Mouse (Mus musculus): ENCODE measurements around the gene Itih5. TPM values are rescaled to one million over a fixed set of nuclear protein-coding genes. Genes with fewer than 3 reads are reported as not detected.
A peak's percentile ranks its signal among the peaks of the same experiment; 100 is the strongest.

Itih5 gene
- polyA plus RNA-seq, 1 experiment from 2014 or later = 22.5 TPM

GRCm38 (mm10) chr2:10276194-10276593 lies 122.8 kb downstream of the Itih5 start:
- Histone ChIP-seq H3K9ac (ENCODE audit: low read depth, low read length) (no peak overlapping the region), H3K4me1 (ENCODE audit: control insufficient read depth, insufficient read depth, low read length) (no peaks in the 10 kb centered on the region), H3K27ac (replicated peaks; ENCODE audit: low read depth, low read length) (peak overlapping the region; percentile 40), H3K4me3 (ENCODE audit: low read depth, low read length) (no peak overlapping the region), H3K4me2 (ENCODE audit: low read depth, low read length) (no peak overlapping the region), H3K27me3 (replicated peaks; ENCODE audit: control insufficient read depth, insufficient read depth, low read length) (no peaks in the 10 kb centered on the region), H3K36me3 (ENCODE audit: control insufficient read depth, insufficient read depth, low read length) (no peaks in the 10 kb centered on the region), H3K9me3 (ENCODE audit: control insufficient read depth, low read length) (no peaks in the 10 kb centered on the region)
- ATAC-seq (ENCODE audit: low read depth) (peak; percentile 96), DNase-seq (ENCODE audit: low spot score) (peak; percentile 95)
- WGBS = 29% methylated on average over 2 of the region's 2 CpGs

DNA sequence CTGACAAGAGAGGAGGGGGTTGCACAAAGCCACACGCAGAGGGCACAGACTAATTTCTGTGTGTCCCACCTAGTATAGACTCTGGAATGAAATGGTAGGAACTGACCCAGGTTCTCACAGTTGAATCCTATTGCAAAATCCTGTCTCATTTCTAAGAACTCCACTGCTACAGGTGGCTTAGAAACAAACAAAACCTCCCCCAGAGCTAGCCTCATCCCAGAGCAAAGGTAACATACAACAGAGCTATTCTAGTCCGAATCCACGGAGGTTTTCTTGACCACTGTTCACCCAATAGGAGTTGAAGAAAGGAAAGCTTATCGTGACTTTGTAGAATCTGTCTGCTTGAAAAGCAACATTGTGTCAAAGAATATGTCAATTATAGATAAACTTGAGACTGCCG lies 130.3 kb downstream of the Itih5 start:
- peaks cover 12% of the 10 kb centered on the region; the same call in 1 of the 2 replicates for H3K4me1 ChIP-seq (ENCODE audit: control insufficient read depth, insufficient read depth, low read length)
- no peak overlapping the region for H3K27ac ChIP-seq (replicated peaks; ENCODE audit: low read depth, low read length)
- WGBS = 42% methylated on average over 5 of the region's 5 CpGs
- ATAC-seq (ENCODE audit: low read depth) = no peak
- no peak overlapping the region for H3K4me2 ChIP-seq (ENCODE audit: low read depth, low read length)
- H3K27me3 ChIP-seq (replicated peaks; ENCODE audit: control insufficient read depth, insufficient read depth, low read length) = peaks cover 3% of the 10 kb centered on the region; the same call in 1 of the 2 replicates
- H3K36me3 ChIP-seq (ENCODE audit: control insufficient read depth, insufficient read depth, low read length) = no peaks in the 10 kb centered on the region
- no peak for DNase-seq (ENCODE audit: low spot score)
- no peak overlapping the region for H3K9ac ChIP-seq (ENCODE audit: low read depth, low read length)
- H3K4me3 ChIP-seq (ENCODE audit: low read depth, low read length) = no peak overlapping the region
- no peaks in the 10 kb centered on the region for H3K9me3 ChIP-seq (ENCODE audit: control insufficient read depth, low read length)

GRCm38 (mm10) chr2:10284636-10285270 lies 131.4 kb downstream of the Itih5 start:
- H3K4me1 ChIP-seq (ENCODE audit: control insufficient read depth, insufficient read depth, low read length) = peaks cover 12% of the 10 kb centered on the region; the same call in 1 of the 2 replicates
- 4% methylated on average over 10 of the region's 10 CpGs for WGBS
- H3K4me2 ChIP-seq (ENCODE audit: low read depth, low read length) = no peak overlapping the region
- H3K9me3 ChIP-seq (ENCODE audit: control insufficient read depth, low read length) = no peaks in the 10 kb centered on the region
- H3K27me3 ChIP-seq (replicated peaks; ENCODE audit: control insufficient read depth, insufficient read depth, low read length) = peaks cover 3% of the 10 kb centered on the region; the same call in 1 of the 2 replicates
- ATAC-seq (ENCODE audit: low read depth) = peak; percentile 67; the same call in 1 of the 2 replicates
- no peak overlapping the region for H3K27ac ChIP-seq (replicated peaks; ENCODE audit: low read depth, low read length)
- H3K4me3 ChIP-seq (ENCODE audit: low read depth, low read length) = no peak overlapping the region
- peak; percentile 64 for DNase-seq (ENCODE audit: low spot score)
- no peak overlapping the region for H3K9ac ChIP-seq (ENCODE audit: low read depth, low read length)
- H3K36me3 ChIP-seq (ENCODE audit: control insufficient read depth, insufficient read depth, low read length) = no peaks in the 10 kb centered on the region

- Histone ChIP-seq H3K27me3 (replicated peaks; ENCODE audit: control insufficient read depth, insufficient read depth, low read length) (peaks cover 3% of the 10 kb centered on the region; the same call in 1 of the 2 replicates), H3K36me3 (ENCODE audit: control insufficient read depth, insufficient read depth, low read length) (no peaks in the 10 kb centered on the region), H3K27ac (replicated peaks; ENCODE audit: low read depth, low read length) (no peak overlapping the region), H3K4me1 (ENCODE audit: control insufficient read depth, insufficient read depth, low read length) (peaks cover 12% of the 10 kb centered on the region; the same call in 1 of the 2 replicates), H3K9ac (ENCODE audit: low read depth, low read length) (no peak overlapping the region), H3K9me3 (ENCODE audit: control insufficient read depth, low read length) (no peaks in the 10 kb centered on the region), H3K4me2 (ENCODE audit: low read depth, low read length) (no peak overlapping the region), H3K4me3 (ENCODE audit: low read depth, low read length) (no peak overlapping the region)
- ATAC-seq (ENCODE audit: low read depth) (no peak), DNase-seq (ENCODE audit: low spot score) (no peak)
- 24% methylated on average over 13 of the region's 13 CpGs for WGBS
Observed at GRCm38 (mm10) chr2:10285975-10286374, 132.6 kb downstream of the Itih5 start.

- Histone ChIP-seq H3K36me3 (ENCODE audit: control insufficient read depth, insufficient read depth, low read length) (no peaks in the 10 kb centered on the region), H3K4me2 (ENCODE audit: low read depth, low read length) (peak overlapping the region; percentile 25; the same call in 1 of the 2 replicates), H3K27me3 (replicated peaks; ENCODE audit: control insufficient read depth, insufficient read depth, low read length) (no peaks in the 10 kb centered on the region; the same call in 1 of the 2 replicates), H3K4me3 (ENCODE audit: low read depth, low read length) (no peak overlapping the region), H3K9me3 (ENCODE audit: control insufficient read depth, low read length) (no peaks in the 10 kb centered on the region), H3K27ac (replicated peaks; ENCODE audit: low read depth, low read length) (no peak overlapping the region), H3K9ac (ENCODE audit: low read depth, low read length) (no peak overlapping the region), H3K4me1 (ENCODE audit: control insufficient read depth, insufficient read depth, low read length) (peaks cover 12% of the 10 kb centered on the region; the same call in 1 of the 2 replicates)
- 13% methylated on average over 12 of the region's 12 CpGs for WGBS
- peak; percentile 89 for DNase-seq (ENCODE audit: low spot score)
- no peak; the same call in 1 of the 2 replicates for ATAC-seq (ENCODE audit: low read depth)
Observed at GRCm38 (mm10) chr2:10288142-10288831, 134.9 kb downstream of the Itih5 start.

DNA sequence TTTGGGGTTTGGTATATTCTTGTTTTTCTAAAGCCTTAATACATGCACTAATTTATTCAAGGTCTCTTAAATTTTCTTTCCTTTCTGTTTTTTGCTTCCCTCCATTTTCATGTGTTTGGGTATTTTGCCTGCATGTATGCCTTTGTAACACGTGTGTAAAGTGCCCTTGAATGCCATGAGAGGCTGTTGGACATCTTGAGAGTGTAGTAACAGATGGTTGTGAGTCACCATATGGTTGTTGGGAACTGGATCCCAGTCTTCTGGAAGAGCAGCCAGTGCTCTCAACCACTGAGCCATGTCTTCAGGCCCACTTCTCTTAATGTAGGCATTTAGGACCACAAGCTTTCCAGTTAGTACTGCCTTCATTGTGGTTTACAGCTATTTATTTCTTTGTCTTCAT lies 135.5 kb downstream of the Itih5 start:
- Histone ChIP-seq H3K27me3 (replicated peaks; ENCODE audit: control insufficient read depth, insufficient read depth, low read length) (no peaks in the 10 kb centered on the region; the same call in 1 of the 2 replicates), H3K4me1 (ENCODE audit: control insufficient read depth, insufficient read depth, low read length) (peaks cover 10% of the 10 kb centered on the region; the same call in 1 of the 2 replicates), H3K9ac (ENCODE audit: low read depth, low read length) (no peak overlapping the region), H3K36me3 (ENCODE audit: control insufficient read depth, insufficient read depth, low read length) (no peaks in the 10 kb centered on the region), H3K4me3 (ENCODE audit: low read depth, low read length) (no peak overlapping the region), H3K4me2 (ENCODE audit: low read depth, low read length) (no peak overlapping the region), H3K27ac (replicated peaks; ENCODE audit: low read depth, low read length) (no peak overlapping the region), H3K9me3 (ENCODE audit: control insufficient read depth, low read length) (no peaks in the 10 kb centered on the region)
- ATAC-seq (ENCODE audit: low read depth) = no peak
- DNase-seq (ENCODE audit: low spot score) = no peak
- 0% methylated on average over 1 of the region's 1 CpGs for WGBS

GRCm38 (mm10) chr2:10290115-10290514 lies 136.7 kb downstream of the Itih5 start:
- ATAC-seq (ENCODE audit: low read depth) (peak; percentile 27; the same call in 1 of the 2 replicates), DNase-seq (ENCODE audit: low spot score) (no peak)
- no peaks in the 10 kb centered on the region; the same call in 1 of the 2 replicates for H3K27me3 ChIP-seq (replicated peaks; ENCODE audit: control insufficient read depth, insufficient read depth, low read length)
- H3K36me3 ChIP-seq (ENCODE audit: control insufficient read depth, insufficient read depth, low read length) = no peaks in the 10 kb centered on the region
- no peak overlapping the region for H3K9ac ChIP-seq (ENCODE audit: low read depth, low read length)
- H3K9me3 ChIP-seq (ENCODE audit: control insufficient read depth, low read length) = no peaks in the 10 kb centered on the region
- no peaks in the 10 kb centered on the region for H3K4me1 ChIP-seq (ENCODE audit: control insufficient read depth, insufficient read depth, low read length)
- no peak overlapping the region for H3K4me3 ChIP-seq (ENCODE audit: low read depth, low read length)
- no peak overlapping the region for H3K27ac ChIP-seq (replicated peaks; ENCODE audit: low read depth, low read length)
- H3K4me2 ChIP-seq (ENCODE audit: low read depth, low read length) = no peak overlapping the region
- 67% methylated on average over 7 of the region's 7 CpGs for WGBS

DNA sequence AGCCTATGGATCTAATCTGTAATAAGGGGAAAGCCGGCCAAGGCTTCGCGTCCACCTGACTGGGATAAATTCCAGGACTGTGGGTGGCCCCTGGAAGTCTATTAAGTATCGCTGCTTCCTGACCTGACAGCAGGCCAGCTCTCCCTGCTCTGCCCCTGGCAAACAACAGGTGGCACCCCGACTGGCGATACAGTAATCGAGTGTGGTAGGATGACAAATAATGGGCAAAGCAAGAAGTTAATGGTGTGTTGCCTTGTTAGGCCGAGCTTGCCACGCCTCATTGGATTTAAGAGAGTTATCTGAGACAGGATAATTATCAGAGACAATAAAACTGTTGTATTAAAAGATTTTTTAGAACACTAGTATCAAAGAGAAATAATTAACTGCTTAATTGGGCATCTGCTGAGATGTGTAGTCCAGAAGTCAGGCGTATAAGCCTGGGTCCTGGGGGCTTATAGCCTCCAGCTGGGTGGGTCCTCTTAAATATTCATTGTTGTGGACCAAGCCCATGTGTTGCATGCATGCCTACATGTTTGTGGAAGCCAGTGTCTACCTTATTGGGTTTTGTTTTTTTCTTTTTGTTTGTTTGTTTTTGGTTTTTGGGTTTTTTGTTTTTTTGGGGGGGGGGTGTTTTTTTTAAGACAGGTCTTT lies 140.3 kb downstream of the Itih5 start:
- WGBS = 33% methylated on average over 10 of the region's 10 CpGs
- peak; percentile 32 for DNase-seq (ENCODE audit: low spot score)

More for the DNA sequence above, 140.3 kb downstream of the Itih5 start:
- no peak overlapping the region for H3K4me2 ChIP-seq (ENCODE audit: low read depth, low read length)
- no peaks in the 10 kb centered on the region for H3K36me3 ChIP-seq (ENCODE audit: control insufficient read depth, insufficient read depth, low read length)
- H3K9me3 ChIP-seq (ENCODE audit: control insufficient read depth, low read length) = no peaks in the 10 kb centered on the region
- no peak overlapping the region for H3K9ac ChIP-seq (ENCODE audit: low read depth, low read length)
- peak; percentile 44; the same call in 1 of the 2 replicates for ATAC-seq (ENCODE audit: low read depth)
- 0 out of 2 replicates have a peak, but pooled peaks cover 4% of the 10 kb centered on the region for H3K4me1 ChIP-seq (ENCODE audit: control insufficient read depth, insufficient read depth, low read length)
- peaks cover 3% of the 10 kb centered on the region; the same call in 1 of the 2 replicates for H3K27me3 ChIP-seq (replicated peaks; ENCODE audit: control insufficient read depth, insufficient read depth, low read length)
- no peak overlapping the region for H3K27ac ChIP-seq (replicated peaks; ENCODE audit: low read depth, low read length)
- H3K4me3 ChIP-seq (ENCODE audit: low read depth, low read length) = no peak overlapping the region

All from embryonic facial prominence, embryonic 14.5 days (tissue).